Comparison of ENCODE assay signal across 8 mouse cellular contexts in the genomic region with DNA sequence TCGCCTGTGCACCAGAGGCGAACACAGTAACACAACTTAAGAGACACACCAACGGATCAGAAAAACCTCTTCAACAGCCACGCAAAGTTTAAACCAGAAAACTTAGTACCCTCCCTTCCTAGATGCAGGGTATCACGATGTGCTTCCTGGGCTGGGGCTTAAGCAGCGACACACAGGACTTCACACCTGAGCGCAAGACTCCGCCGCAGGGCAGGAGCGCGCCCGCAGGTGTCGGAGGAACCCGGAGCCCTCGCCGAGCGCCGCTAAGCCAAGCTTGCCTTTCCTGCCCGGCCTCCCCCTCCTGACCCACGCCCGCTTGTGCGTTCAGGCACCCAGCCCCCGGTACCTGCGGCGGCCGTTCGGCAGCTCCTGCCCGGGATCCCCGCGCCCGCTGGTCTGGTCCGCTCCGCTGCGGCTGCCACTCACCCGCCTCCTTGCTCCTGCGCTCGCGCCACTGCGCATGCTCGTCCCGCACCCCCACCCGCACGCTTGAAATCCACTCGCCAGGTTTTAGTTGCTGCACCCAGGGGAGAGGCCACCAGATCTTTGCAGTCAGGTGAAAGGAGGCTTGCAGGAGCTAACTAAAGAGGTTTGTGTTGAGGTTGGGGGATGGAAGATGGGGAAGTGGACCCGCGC. TPM values are rescaled to one million over a fixed set of nuclear protein-coding genes. Genes with fewer than 3 reads are reported as not detected.
DNase-seq lines count a peak whose midpoint lies in the region; ATAC-seq lines count a peak whose summit lies in the region.

A gene (minus strand): TSS at position 487 of the 636 bp plus-strand sequence.

- peak; percentile 89 for ATAC-seq in granulocyte monocyte progenitor cell, adult 5-6 weeks (replicated peaks; ENCODE audit: poor library complexity, severe bottlenecking)
- ATAC-seq in intestine, embryonic 16.5 days, result peak; percentile 87
- peak; percentile 55 for ATAC-seq in megakaryocyte-erythroid progenitor cell, adult 5-6 weeks (replicated peaks; ENCODE audit: low FRiP score, low TSS enrichment, poor library complexity, severe bottlenecking)

- no peaks in the 10 kb centered on the region for H3K36me3 ChIP-seq in intestine, embryonic 16.5 days (ENCODE audit: control insufficient read depth, insufficient read depth, low read length)

- under 1% methylated on average over 46 of the region's 46 CpGs for WGBS in intestine, embryonic 16.5 days

- peak within 1 kb of the TSS; percentile 82 for H3K4me2 ChIP-seq in intestine, embryonic 16.5 days (ENCODE audit: low read depth, low read length)

- peak; percentile 89 for DNase-seq in adrenal gland, adult 2 months
- DNase-seq in embryo, embryonic 11 days, result peak; percentile 88
- DNase-seq in left cerebral cortex, postnatal 14 days (ENCODE audit: low spot score in 2 of 2), result peak; percentile 81 to 91
- DNase-seq in right cerebral cortex, postnatal 25 days, result peak; percentile 92
- DNase-seq in urinary bladder, postnatal 25 days (ENCODE audit: low spot score), result peak; percentile 88

- H3K9ac ChIP-seq in intestine, embryonic 16.5 days (ENCODE audit: low read depth, low read length), result peak within 1 kb of the TSS; percentile 74

- no peaks in the 10 kb centered on the region for H3K9me3 ChIP-seq in intestine, embryonic 16.5 days (ENCODE audit: control insufficient read depth, low read length)

- peak within 1 kb of the TSS; percentile 66 for H3K27ac ChIP-seq in intestine, embryonic 16.5 days (ENCODE audit: low read length)

- peaks cover 7% of the 10 kb centered on the region; the same call in 1 of the 2 replicates for H3K4me1 ChIP-seq in intestine, embryonic 16.5 days (ENCODE audit: control insufficient read depth, insufficient read depth, low read length)

- intact Hi-C loops in left cerebral cortex, postnatal 14 days (cut with DNase I), result no loop called here

- H3K4me3 ChIP-seq in intestine, embryonic 16.5 days (ENCODE audit: low read length), result peak within 1 kb of the TSS; percentile 64

- H3K27me3 ChIP-seq in intestine, embryonic 16.5 days (replicated peaks; ENCODE audit: control insufficient read depth, insufficient read depth, low read length), result no peaks in the 10 kb centered on the region

RNA-seq across cellular contexts. Expression of the gene that starts here (rescaled TPM):
- total RNA-seq in adrenal gland, adult 2 months (2021), result 1 to 10 TPM; 4.9 to 5.5 TPM
- 0.02 TPM in 1 of 2 replicates, not detected in the other for polyA plus RNA-seq in adrenal gland, adult 2 months (2012; rRNA removed)
- not detected in 2 replicates for total RNA-seq in granulocyte monocyte progenitor cell, adult 5-6 weeks (2014; fragmentation: Nextera tagmentation)
- not detected in 2 replicates for total RNA-seq in granulocyte monocyte progenitor cell, adult 5-6 weeks (2017)
- polyA plus RNA-seq in intestine, embryonic 16.5 days (2015; fragmentation: Nextera tagmentation; extraction: Ambion mirVana), result 143 and 201 TPM in 2 replicates
- 1 to 10 TPM; 4.3 to 4.6 TPM for total RNA-seq in left cerebral cortex, postnatal 14 days (2021)
- total RNA-seq in megakaryocyte-erythroid progenitor cell, adult 5-6 weeks (2014; fragmentation: Nextera tagmentation), result not detected in 2 replicates
- 0.42 and 2.2 TPM in 2 replicates for total RNA-seq in megakaryocyte-erythroid progenitor cell, adult 5-6 weeks (2017)

Comparison
In these comparisons a context has a peak if more than half of its experiments do, and no peak if none do; other contexts are left out.
1. Peak in every context shown above with its lines: DNase-seq, ATAC-seq, H3K4me3 ChIP-seq and H3K27ac ChIP-seq.
2. RNA of the gene that starts here (polyA plus RNA-seq): 143 to 201 TPM in intestine, embryonic 16.5 days; 0.02 TPM in adrenal gland, adult 2 months; every median in the first group is over 100 times any median in the second.
3. Peak in ATAC-seq in granulocyte monocyte progenitor cell, adult 5-6 weeks; RNA of the gene not detected or under 1 TPM.